Mouse (Mus musculus) mature B cell (primary cell): ENCODE data around the gene Carnmt1.

Experiments
- in situ Hi-C: fragments of 300-500 bp; cut with MboI; formaldehyde crosslinking; loops from 2 replicates; pipeline ENCODE4 v1.14.3; 2019

Carnmt1 gene

DNA sequence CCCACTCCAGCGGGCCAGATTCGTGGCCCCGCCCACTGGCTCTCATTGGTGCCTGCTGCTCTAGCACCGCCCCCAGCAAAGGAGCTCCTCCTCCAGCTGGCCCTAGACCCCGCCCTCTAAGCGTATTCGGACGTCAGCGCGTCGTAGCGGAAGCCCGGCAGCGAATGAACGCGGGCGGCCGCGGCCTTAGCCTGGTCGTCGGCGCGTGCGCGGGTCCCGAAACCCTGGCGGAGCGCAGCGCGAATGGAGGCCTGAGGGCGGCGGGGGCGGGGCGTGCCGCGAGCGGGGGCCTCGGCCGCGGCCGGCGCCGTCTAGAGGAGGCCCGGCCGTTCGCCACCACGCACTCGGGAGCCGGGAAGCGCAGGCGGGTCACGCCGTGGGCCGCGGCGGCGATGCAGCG lies at the start of gene Carnmt1:
Carnmt1 (plus strand) TSS at position 157 of the 400 bp plus-strand sequence.
- in situ Hi-C loops, result no loop called here

DNA sequence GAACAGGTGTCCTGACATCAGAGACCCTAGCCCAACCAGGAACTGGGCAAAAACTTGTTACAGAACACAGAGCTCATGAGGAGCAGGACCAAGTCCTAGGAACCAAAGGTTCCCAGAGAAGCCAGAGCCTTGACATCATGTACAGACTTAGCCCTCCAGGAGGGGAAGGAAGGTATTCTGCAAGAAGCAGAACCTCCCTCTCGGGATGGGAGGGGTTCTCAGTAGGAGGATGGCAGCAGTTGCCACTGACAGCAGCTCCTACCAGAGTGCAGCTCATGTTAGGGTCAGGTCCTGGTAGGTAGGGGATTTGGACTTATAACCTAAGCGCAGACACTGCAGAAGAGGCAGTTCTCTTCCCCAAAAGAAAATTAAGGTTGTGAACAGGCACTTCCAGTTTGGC lies 46.7 kb upstream of the Carnmt1 start:
- in situ Hi-C loops, result no loop called here

DNA sequence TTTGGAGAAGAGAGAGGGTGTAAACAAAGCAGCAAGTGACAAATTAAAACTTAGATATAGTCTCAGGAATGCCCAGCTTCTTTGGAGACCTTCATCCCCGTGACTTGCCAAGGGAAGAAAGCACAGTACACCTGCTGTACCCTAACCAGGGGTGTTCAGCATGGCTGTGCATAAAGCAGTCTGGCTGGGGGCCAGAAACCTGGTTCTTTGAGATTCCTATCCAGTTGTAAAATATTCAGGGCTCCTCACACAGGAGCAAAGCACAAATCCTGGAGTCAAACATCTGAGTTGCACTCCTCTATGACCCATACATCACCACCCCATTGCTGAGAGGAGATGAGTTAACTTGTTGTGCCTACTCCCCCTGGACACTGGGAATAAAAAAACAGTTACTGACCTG lies 41.0 kb upstream of the Carnmt1 start:
- in situ Hi-C loops, result no loop called here

DNA sequence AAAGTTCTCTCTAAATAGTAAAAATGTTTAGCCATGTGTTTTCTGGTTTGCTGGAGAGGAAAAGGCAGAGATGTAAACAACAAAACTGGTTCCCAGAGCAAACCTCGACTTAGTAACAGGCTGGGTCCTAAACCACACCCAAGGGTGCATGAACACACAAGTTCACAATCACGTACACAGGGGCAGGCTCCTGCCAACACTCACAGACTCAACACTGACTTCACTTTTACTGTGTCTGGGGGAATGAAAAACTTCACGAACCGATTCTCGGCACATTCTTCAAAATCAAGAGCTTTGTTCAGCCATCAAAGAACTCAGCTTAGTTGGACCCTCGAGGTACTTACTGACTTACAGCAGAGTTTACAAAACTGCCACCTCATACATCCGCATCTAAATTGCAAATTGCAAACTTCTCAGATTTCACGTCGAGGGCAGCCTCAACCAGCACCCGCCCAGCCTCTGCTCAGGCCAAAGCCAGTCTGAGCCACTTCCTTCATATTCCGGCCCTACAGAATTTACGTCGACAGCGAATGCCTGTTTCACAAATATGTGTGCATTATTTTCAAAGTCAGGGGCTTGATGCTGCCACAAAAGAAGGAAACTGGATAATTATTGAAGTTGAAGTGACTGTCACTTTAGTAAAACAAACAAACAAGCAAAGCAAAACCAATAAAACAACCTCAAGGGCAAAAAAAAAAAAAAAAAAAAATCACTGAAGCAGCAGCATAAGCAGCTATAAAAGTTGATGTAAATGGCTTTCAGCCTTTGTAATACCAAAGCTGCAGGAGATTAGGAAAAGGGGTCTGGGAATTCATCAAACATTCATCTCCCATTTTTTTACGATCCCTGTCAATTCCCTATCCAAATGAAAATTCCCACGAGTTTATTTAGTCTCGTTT lies 40.1 kb upstream of the Carnmt1 start:
- in situ Hi-C loops, result no loop called here

DNA sequence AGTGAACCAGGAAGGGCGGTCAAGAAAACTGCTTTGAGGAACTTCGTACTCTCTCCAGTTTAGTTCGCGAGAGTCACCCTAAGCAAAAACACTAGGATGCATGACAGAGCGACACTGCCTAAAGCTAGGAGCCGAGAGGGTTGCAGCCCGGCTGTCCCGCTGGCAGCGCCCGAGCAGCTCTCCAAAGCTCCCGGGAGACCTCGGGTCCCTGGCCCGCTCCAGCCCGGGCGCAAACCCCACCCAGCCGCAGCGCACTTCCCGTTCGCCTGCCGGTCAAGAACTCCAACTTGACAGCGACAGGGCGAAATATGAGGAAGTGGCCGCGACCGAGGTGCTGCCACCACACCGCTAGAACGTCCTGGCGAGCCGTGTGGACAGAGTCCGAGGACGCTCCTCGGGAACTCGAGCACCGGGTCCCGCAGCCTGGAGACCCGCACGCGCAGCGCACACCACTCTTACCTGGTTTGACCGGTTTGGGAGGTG lies 39.4 kb upstream of the Carnmt1 start:
- in situ Hi-C loops, result no loop called here

DNA sequence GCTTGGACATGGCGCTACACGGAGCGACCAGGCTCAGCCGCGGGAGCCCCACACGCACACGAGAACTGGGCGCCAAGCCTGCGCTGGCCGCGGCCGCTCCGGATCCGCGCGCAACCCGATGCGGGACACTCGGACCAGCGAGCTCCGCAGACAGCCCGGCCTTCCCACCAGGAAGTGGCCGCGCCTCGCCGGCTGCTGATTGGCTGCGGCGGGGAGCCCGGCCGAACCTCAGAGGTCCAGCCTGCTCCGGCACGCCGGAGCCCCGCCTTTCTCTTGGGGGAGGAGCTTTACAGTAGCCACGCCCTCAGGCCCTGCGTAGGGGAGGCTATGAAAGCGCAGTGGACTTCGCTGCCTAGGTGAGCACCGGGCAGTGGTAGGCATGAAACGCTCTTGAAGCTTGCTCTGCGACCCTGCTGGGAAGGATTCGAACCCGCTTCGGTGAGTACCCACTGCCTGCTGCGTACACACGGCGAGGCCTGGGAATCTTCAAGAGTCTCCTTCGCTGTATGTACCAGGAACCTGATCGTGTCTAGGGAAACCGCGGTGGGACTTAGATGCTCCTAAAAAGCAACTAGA lies 38.8 kb upstream of the Carnmt1 start, which contains the start of the genes Ostf1 and Nmrk1:
Ostf1 (minus strand) TSS at position 180 of the 576 bp plus-strand sequence.
Nmrk1 (plus strand) TSS at position 307 of the 576 bp plus-strand sequence.
- in situ Hi-C loops, result no loop called here

DNA sequence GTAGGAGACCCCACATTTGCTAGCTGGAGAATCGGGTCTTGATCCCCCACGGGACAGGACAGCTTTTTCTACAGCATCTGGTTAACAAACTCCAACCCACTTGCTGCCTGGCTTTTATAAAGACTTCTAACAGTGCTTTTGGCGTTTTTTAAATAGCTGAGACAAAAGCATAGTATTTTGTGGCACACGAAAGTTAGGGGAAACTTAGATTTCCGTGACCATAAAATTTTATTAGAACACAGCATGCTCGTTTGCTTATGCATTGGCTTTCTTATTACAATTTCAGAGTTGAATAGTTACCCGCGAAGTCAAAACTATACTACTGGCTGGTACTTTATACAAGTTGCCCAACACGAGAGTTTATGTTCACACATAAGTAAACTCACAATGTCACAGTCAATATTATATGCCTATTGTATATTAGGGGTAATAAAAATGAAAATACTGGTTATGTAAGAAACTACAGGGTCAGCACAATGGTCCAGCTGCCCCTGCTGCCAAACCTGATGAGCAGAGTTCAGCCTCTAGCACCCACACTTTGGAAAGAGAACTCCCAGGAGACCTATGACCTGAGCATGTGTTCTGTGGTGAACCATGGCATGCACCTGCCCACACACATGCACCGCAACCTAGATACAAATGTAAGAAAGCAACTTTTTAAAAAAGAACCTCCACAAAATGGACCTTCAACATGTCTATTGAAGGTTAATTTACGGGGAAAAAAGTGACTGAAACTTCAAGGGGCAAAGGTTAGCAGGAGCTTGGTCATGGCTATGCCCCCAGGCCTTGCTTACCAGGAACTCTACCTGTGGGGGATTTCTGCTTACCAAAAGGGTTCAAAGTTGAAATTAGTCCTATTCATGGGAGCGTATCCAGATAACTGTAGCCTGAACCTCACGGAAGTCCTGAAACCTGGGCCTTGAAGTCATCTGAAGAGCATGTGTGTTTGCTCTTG lies 38.1 kb upstream of the Carnmt1 start:
- in situ Hi-C loops, result no loop called here

DNA sequence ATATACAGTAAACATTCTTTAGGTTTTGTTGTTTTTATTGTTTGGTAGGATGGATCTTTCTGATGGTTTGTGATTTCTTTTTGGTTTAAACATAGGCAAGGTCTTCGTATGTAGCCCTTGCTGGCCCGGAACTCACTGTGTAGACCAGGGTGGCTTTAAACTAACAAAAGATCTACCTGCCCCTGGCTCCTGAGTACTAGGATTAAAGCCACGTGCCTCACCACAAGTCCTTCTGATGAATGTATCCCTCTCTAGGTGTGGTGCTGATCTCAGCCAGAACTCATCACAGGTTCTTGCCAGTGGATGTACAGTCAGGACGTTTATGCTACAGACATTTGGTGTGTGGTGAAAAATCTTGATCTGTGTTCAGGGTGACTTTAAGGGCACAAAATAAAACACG lies 32.6 kb upstream of the Carnmt1 start:
- in situ Hi-C loops, result no loop called here

DNA sequence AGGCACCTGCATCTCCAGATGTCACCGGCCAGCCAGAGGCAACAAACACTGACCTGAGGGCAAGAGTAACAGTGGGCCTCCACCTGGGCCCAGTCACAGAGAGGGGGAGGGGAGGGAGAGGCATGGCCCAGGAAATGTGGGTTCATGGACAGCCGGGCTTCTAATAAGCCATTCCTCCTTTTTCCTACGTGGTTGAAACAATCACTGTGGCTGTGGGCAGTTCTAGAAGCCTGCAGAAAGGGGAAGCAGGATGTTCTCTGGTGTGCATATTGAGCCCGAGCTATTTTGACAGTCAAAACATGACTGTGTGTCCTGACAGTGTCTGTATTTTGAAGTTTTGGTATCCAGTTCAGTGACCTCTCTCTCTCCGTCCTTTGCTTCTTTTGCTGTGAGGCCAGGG lies 31.6 kb upstream of the Carnmt1 start:
- in situ Hi-C loops, result no loop called here

DNA sequence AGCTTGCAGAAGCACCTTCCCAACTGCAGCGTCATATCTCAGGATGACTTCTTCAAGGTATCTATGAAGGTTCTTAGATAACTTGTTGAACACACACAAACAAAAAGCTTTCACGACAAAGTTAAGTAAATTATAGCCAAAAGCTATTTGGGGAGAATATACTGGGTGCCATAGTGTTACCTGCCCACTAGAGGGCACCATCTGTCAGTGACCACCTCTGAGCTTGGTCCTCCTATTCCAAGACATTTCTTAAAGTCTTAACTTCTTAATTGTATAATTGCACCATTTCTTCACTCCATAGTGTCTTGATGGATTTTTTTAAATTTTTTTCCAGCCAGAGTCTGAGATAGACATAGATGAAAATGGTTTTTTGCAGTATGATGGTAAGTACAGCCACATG lies 31.0 kb upstream of the Carnmt1 start:
- in situ Hi-C loops, result no loop called here

DNA sequence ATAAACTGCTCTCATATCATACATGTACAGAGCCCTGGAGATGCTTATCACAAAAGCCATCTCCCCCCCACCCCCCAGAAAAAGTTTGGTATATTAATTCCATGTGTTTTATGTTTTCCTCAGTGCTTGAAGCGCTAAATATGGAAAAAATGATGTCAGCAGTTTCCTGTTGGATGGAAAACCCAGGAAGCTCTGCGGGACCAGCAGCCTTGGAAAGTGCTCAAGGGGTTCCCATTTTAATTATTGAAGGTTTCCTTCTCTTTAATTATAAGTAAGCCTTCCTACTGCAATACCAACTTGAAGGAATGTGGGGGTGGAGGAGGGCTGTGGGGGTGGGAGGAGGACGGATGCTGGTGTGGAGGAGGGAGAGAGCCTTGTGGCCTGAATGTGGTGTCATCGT lies 29.6 kb upstream of the Carnmt1 start:
- in situ Hi-C loops, result no loop called here

DNA sequence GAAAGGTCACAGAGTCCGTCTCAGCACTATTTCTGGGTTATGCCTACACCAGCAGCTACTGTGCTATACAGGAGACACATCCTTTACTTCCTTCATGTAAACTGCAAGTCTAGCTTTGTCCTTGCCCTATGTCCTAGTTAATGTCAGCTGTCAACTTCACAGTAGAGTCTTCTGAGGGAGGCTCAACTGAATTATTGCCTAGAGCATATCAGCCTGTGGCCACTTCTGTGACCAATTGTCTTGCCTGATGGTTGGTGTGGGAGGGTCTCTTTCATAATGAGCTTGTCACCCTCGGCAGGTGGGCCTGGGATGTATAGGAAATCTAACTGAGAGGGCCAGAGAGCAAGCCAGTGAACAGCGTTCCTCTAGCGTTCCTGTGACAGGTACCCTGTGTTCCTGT lies 27.2 kb upstream of the Carnmt1 start:
- in situ Hi-C loops, result no loop called here

DNA sequence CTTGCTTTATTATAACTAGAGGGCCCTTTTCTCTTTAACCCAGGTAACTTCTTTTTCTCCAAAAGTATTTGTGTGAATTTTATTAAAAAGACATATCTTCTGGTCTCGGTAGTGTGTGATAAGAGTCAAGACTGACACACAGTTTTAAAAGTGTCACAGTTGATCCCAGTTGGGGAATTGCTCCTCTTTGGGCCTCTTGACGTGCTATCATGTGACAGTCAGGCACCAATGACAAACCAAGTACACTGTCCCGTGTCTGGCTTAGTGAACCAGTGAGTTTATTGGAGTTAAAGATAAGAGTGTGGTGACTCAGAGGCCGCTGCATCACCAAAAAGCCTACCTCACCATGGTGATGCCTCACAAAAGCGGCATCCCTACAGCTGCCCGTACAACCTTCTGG lies 26.5 kb upstream of the Carnmt1 start:
- in situ Hi-C loops, result no loop called here

DNA sequence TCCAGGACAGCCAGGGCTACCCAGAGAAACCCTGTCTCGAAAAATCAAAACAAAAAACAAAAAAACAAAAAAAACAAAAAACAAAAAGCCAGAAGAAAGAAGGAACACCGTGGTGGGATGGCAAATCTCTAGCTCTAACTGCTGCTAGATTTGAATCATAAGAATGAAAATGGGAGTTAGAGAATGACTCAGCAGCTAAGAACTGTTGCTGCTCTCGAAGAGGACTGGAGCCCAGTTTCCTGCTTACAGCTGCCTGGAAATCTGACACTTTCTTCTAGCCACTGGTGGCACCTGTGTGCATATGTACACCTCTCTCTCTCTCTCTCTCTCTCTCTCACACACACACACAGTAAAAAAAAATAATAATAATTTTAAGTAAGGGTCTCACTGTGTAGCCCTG lies 24.2 kb upstream of the Carnmt1 start:
- in situ Hi-C loops, result no loop called here

DNA sequence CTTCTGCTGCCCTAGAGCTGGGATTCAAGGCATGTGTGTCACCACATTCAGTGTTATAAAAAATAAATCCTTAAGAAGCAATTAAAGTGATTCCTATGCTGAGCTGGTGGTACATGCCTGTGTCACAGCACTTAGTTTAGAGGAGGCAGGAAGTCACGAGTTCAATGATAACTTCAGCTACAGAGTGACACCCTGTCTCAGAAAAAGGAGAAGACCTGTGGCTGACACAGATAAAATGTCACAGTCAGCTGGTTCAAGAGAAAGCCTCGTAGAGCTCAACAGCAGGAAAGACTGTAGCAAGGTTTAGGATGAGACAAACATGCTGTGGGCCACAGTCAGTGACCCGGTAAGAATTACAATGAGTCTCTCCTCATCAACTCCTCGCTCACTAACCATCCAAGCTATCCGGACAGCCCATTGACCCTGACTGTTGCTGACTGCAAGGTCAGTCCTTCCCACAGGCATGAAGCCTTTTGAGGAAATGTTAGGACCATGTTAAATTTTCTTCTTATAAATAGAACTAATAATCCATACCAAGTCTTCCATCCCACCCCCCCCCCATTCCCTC lies 23.6 kb upstream of the Carnmt1 start:
- in situ Hi-C loops, result no loop called here

DNA sequence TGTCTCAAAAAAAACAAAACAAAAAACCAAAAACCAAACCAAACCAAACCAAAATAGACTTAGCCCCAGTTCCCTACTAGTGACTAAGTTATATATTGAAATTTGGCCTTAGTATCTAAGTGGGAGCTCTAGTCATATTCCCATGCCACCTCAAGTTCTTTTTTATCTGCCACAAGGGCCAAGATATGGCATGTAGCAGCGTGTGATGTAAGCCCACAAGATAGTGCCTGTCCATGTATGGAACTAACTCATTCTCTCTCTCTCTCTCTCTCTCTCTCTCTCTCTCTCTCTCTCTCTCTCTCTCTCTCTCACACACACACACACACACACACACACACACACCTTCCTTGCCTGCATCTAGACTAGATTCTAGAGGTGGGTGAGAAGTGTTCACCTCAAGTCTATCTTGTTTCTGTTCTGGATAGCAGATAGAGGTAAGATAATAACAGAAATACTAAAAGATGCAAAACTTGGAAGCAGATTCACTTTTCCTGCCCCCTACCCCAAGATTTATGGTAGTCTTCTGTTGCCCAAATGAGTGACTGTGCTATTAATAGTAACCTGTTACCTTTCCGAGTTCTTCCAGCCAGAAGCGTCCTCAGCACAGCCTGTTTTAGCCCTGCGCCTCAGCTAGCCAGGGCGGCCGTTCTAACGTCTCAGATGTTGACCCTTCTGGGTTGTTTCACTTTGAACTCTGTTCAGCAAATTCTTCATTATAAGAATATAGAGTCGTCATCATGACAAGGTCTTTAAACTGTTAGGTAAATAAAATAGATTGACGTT lies 22.6 kb upstream of the Carnmt1 start:
- in situ Hi-C loops, result no loop called here

DNA sequence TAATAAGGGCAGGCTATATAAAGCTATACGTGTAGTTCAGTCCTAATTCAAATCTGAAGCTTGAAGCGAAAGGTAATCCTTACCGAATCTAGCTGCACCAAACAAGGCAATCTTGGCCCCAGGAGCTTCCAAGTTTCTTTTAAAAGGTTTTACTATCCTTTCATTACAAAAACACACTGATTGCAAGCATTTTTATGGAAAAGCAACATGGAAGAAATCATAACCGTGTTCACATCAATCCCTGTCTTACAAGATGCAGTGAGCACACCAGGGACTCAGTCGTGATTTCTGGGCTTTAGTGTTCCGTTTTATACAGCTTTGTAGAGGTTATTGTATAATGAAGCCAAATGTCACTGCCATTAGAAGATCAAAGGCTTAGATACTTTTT lies 22.0 kb upstream of the Carnmt1 start:
- in situ Hi-C loops, result no loop called here

DNA sequence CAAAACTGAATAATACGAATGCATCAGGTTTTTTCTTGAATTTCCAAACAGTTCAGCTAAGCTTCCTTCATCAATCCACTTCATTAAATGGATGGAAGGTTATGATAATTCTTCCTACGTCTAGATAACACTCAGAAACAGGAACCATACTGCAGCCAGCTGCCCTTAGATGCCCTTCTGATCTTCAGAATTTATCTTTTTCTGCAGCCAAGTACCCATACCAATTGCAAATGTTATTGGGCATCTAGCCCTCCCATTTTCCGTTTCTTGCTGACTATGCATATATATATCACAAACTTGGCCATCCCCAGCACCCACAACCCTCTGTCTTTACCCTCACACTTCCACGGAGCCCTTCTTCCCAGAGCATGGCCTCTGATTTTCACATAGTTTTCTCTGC lies 20.6 kb upstream of the Carnmt1 start:
- in situ Hi-C loops, result no loop called here

DNA sequence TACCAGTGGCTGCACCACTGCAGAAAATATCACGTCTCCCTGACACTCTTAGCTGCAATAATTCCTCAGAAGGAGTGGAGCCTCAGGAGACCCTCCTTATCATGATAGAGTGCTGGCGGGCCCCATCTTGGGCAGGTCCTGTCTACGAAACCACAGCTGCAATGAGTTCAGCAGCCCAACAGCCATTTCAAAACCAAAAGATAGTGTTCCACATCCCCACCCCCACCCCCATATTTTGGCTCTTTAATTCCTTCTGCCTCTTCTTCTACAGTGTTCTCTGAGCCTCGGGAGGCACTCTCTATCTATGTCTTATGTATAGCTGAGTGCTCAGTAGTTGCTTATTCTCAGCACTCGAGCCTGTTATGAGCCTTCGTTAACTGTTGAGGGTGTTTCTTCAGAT lies 20.1 kb upstream of the Carnmt1 start:
- in situ Hi-C loops, result no loop called here

DNA sequence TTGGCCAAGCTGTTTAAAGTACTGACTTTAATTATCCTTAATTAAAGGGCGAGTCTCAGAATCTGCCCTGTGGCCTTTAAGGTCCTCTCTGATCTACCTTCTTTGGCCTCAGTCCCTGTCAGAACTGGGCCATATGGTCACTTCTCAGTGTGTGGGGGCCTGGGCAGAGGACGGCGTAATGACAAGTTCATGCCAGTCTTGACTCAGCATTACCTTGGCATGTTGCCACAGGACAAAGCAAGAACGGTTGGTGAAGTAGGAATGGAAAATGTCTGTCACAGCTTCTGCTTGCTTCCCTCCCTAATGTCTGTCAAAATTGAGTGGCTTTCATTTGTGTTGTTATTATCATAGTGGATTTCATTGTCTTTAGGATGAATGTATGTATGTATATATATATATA lies 18.0 kb upstream of the Carnmt1 start:
- in situ Hi-C loops, result no loop called here

DNA sequence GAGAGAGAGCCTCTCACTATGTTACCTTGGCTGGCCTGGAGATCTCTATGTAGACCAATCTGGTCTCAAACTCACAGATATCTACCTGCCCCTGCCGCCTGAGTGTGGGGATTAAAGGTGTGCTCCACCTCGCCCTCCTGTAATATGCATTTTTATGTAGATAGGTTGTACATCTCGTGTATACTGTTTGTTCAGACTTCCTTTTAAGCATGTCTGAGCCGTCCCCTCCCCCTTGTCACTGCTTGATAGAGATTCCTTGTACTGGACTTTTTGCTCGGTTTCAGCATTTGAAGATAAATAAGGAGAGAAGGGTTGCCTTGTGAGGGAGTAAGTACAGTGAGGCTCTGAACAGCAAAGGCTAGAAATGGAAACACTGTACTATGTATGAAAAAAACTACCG lies 17.5 kb upstream of the Carnmt1 start:
- in situ Hi-C loops, result no loop called here
